Mouse (Mus musculus) CH12.LX (cell line): ENCODE measurements around the gene Scrn3. TPM values are rescaled to one million over a fixed set of nuclear protein-coding genes. Genes with fewer than 3 reads are reported as not detected.

ENCODE experiments used
- DNase-seq: peaks from one replicate; pipeline ENCODE4 v3.0.0-alpha.2; 2013; ENCODE audit errors: extremely low read depth
- H3K27ac ChIP-seq: 2 replicates; pipeline ENCODE4 v1.5.1; 2012; ENCODE audit warnings: low read depth, mild to moderate bottlenecking, control low read depth, moderate library complexity; ENCODE audit not compliant: insufficient read depth
- H3K27me3 ChIP-seq: replicated peaks from 2 replicates; pipeline ENCODE3; 2012; ENCODE audit warnings: inconsistent platforms
- H3K36me3 ChIP-seq, 2 experiments: replicated peaks in 1 of 2; 2 replicates each; pipeline versions ENCODE3 to v1.6.1; 2012; ENCODE audit warnings: inconsistent platforms in 1 of 2, low read length in 1 of 2, mild to moderate bottlenecking in 1 of 2, mixed read lengths in 1 of 2, moderate library complexity in 1 of 2; ENCODE audit not compliant: control insufficient read depth in 1 of 2, insufficient read depth in 1 of 2
- H3K4me1 ChIP-seq, 2 experiments: 2 replicates each; pipeline ENCODE4 v1.6.1; 2012; ENCODE audit warnings: inconsistent platforms in 1 of 2, moderate library complexity in 1 of 2; ENCODE audit not compliant: insufficient read depth in 2 of 2, control insufficient read depth in 1 of 2
- H3K4me2 ChIP-seq: 2 replicates; pipeline ENCODE4 v1.6.1; 2012; ENCODE audit warnings: low read depth, mild to moderate bottlenecking, control low read depth; ENCODE audit not compliant: poor library complexity, insufficient read depth, severe bottlenecking
- H3K4me3 ChIP-seq, 3 experiments: fragments of 150-350 bp in 1 of 3; sonication (generic) in 1 of 3; replicated peaks in 1 of 3; 2 replicates each; pipeline versions ENCODE3 to v1.5.1; 2011 to 2012; ENCODE audit warnings: low read depth in 2 of 3, low read length in 2 of 3, mild to moderate bottlenecking in 2 of 3, moderate library complexity in 2 of 3, control low read depth in 1 of 3, improper control_type of control experiment in 1 of 3, inconsistent platforms in 1 of 3, mixed read lengths in 1 of 3; ENCODE audit not compliant: poor library complexity in 1 of 3
- H3K79me2 ChIP-seq: replicated peaks from 2 replicates; pipeline ENCODE4 v1.6.1; 2012; ENCODE audit warnings: mild to moderate bottlenecking, moderate library complexity; ENCODE audit not compliant: control insufficient read depth, poor library complexity, insufficient read depth, severe bottlenecking; ENCODE audit errors: extremely low read depth
- H3K9ac ChIP-seq: 2 replicates; pipeline ENCODE4 v1.6.1; 2012; ENCODE audit warnings: low read depth, mild to moderate bottlenecking, control low read depth, moderate library complexity; ENCODE audit not compliant: insufficient read depth
- H3K9me3 ChIP-seq: replicated peaks from 2 replicates; pipeline ENCODE3; 2012; ENCODE audit warnings: low read length, inconsistent platforms, mixed read lengths
- BHLHE40 ChIP-seq: IDR thresholded peaks from 2 replicates; pipeline ENCODE4 v1.6.1; 2011; ENCODE audit warnings: mild to moderate bottlenecking, low read depth, low read length, improper control_type of control experiment
- CHD2 ChIP-seq: IDR thresholded peaks from 2 replicates; pipeline ENCODE4 v1.6.1; 2011; ENCODE audit warnings: low read length, improper control_type of control experiment
- ELF1 ChIP-seq: IDR thresholded peaks from 2 replicates; pipeline ENCODE4 v1.6.1; 2014; ENCODE audit warnings: low read depth, mild to moderate bottlenecking, inconsistent platforms, low read length, improper control_type of control experiment
- ETS1 ChIP-seq: conservative IDR thresholded peaks from 2 replicates; pipeline ENCODE4 v1.6.1; 2012; ENCODE audit warnings: low read depth, mild to moderate bottlenecking, inconsistent platforms, low read length, improper control_type of control experiment, moderate library complexity
- HCFC1 ChIP-seq: IDR thresholded peaks from 2 replicates; pipeline ENCODE4 v1.6.1; 2012; ENCODE audit warnings: low read depth, mild to moderate bottlenecking, inconsistent platforms, low read length, improper control_type of control experiment
- IRF4 ChIP-seq: IDR thresholded peaks from 2 replicates; pipeline ENCODE4 v1.6.1; 2014; ENCODE audit warnings: low read depth, mild to moderate bottlenecking, inconsistent platforms, low read length, improper control_type of control experiment
- KAT2A ChIP-seq: IDR thresholded peaks from 2 replicates; pipeline ENCODE4 v1.6.1; 2012; ENCODE audit warnings: low read length, improper control_type of control experiment, inconsistent platforms; ENCODE audit not compliant: insufficient replicate concordance
- MAFK ChIP-seq: IDR thresholded peaks from 2 replicates; pipeline ENCODE4 v1.6.1; 2011; ENCODE audit warnings: low read length, improper control_type of control experiment; ENCODE audit not compliant: insufficient replicate concordance
- MAZ ChIP-seq: IDR thresholded peaks from 2 replicates; pipeline ENCODE4 v1.6.1; 2012; ENCODE audit warnings: low read depth, mild to moderate bottlenecking, inconsistent platforms, low read length, improper control_type of control experiment, moderate library complexity
- MEF2A ChIP-seq: IDR thresholded peaks from 2 replicates; pipeline ENCODE4 v1.6.1; 2014; ENCODE audit warnings: low read depth, mild to moderate bottlenecking, inconsistent platforms, low read length, improper control_type of control experiment, borderline replicate concordance
- MXI1 ChIP-seq: IDR thresholded peaks from 2 replicates; pipeline ENCODE4 v1.6.1; 2011; ENCODE audit warnings: mild to moderate bottlenecking, low read depth, low read length, improper control_type of control experiment
- MYC ChIP-seq: IDR thresholded peaks from 2 replicates; pipeline ENCODE4 v1.6.1; 2011; ENCODE audit warnings: low read depth, mild to moderate bottlenecking, improper control_type of control experiment, low read length
- NELFE ChIP-seq: IDR thresholded peaks from 2 replicates; pipeline ENCODE4 v1.6.1; 2011; ENCODE audit warnings: low read depth, low read length, improper control_type of control experiment
- PAX5 ChIP-seq: IDR thresholded peaks from 2 replicates; pipeline ENCODE4 v1.6.1; 2012; ENCODE audit warnings: low read length, inconsistent platforms, mixed read lengths
- POLR2A ChIP-seq: IDR thresholded peaks from 2 replicates; pipeline ENCODE4 v1.6.1; 2011; ENCODE audit warnings: low read depth, mild to moderate bottlenecking, improper control_type of control experiment, low read length
- RAD21 ChIP-seq: IDR thresholded peaks from 2 replicates; pipeline ENCODE4 v1.6.1; 2011; ENCODE audit warnings: low read depth, mild to moderate bottlenecking, low read length, improper control_type of control experiment, moderate library complexity
- SIN3A ChIP-seq: IDR thresholded peaks from 2 replicates; pipeline ENCODE4 v1.6.1; 2012; ENCODE audit warnings: low read length, improper control_type of control experiment, inconsistent platforms
- USF1 ChIP-seq: IDR thresholded peaks from 2 replicates; pipeline ENCODE4 v1.6.1; 2014; ENCODE audit warnings: low read depth, mild to moderate bottlenecking, inconsistent platforms, low read length, improper control_type of control experiment
- USF2 ChIP-seq: conservative IDR thresholded peaks from 2 replicates; pipeline ENCODE4 v1.6.1; 2011; ENCODE audit warnings: low read depth, low read length, improper control_type of control experiment
- ZNF384 ChIP-seq: IDR thresholded peaks from 2 replicates; pipeline ENCODE4 v1.6.1; 2012; ENCODE audit warnings: low read depth, low read length, improper control_type of control experiment, inconsistent platforms
- dilution Hi-C: fragments of 300-500 bp; cut with MboI; formaldehyde crosslinking; loops from 2 replicates; pipeline ENCODE4 v1.14.3; 2020; ENCODE audit warnings: low sequenced_read_pairs; ENCODE audit not compliant: extremely low pct_unique_long_range_greater_than_20kb, extremely low pct_ligation_motif_present
- in situ Hi-C: fragments of 300-500 bp; cut with MboI; formaldehyde crosslinking; loops from 3 replicates; pipeline ENCODE4 v1.14.3; 2019; ENCODE audit warnings: low sequenced_read_pairs, low pct_ligation_motif_present, low pct_unique_long_range_greater_than_20kb, mixed read lengths
- polyA plus RNA-seq: library from polyadenylated mRNA; unstranded; fragments of >175 nt; gene quantifications from 2 replicates; pipeline ENCODE4 v1.2.1, GENCODE M21; 2012; ENCODE audit warnings: low read depth; ENCODE audit not compliant: insufficient read length
- total RNA-seq, 2 experiments: library from RNA; depleted of rRNA; stranded (reverse); fragments of 300-350 nt in 1 of 2; fragments of >200 nt in 1 of 2; gene quantifications; 2 replicates each; pipeline ENCODE4 v1.2.3; 2012 to 2014

The Scrn3 gene
- total and polyA plus RNA-seq, 3 experiments: 6.6 to 14.8 (median 11.1) TPM

- in situ Hi-C loops: loop anchor here (25.0 kb wide), 2 partner anchors 317 to 642 kb away; no protein-coding TSS in a partner anchor
- dilution Hi-C loops: no loop called here
These were observed 33.5 kb upstream of the Scrn3 start for GRCm38 (mm10) chr2:73278869-73279268.

GRCm38 (mm10) chr2:73279271-73280038 is 32.9 kb upstream of the Scrn3 start:
- no peak overlapping the region for H3K27ac ChIP-seq
- DNase-seq: no peak
- H3K9ac ChIP-seq: no peak overlapping the region
- peaks cover 21% of the 10 kb centered on the region for H3K27me3 ChIP-seq
- TF ChIP-seq POLR2A: no peak
- no peak for TF ChIP-seq ZNF384
- TF ChIP-seq ELF1: no peak
- TF ChIP-seq SIN3A: no peak
- TF ChIP-seq HCFC1: no peak
- no peak for TF ChIP-seq MAZ
- no peak for TF ChIP-seq MEF2A
- no peak for TF ChIP-seq MAFK
- no peak for TF ChIP-seq ETS1
- no peak for TF ChIP-seq NELFE
- no peak for TF ChIP-seq CHD2
- no peak for TF ChIP-seq PAX5
- TF ChIP-seq MYC: no peak
- no peak for TF ChIP-seq KAT2A
- no peak for TF ChIP-seq MXI1
- TF ChIP-seq BHLHE40: no peak
- TF ChIP-seq, all 38 proteins: peak for 0
- no peaks in the 10 kb centered on the region for H3K79me2 ChIP-seq
- H3K9me3 ChIP-seq: no peaks in the 10 kb centered on the region
- peak overlapping the region; percentile 56; the same call in 1 of the 2 replicates for H3K4me2 ChIP-seq
- in situ Hi-C loops: loop anchor here (10.0 to 25.0 kb wide), 5 partner anchors 115 to 765 kb away; no protein-coding TSS in a partner anchor
- dilution Hi-C loops: no loop called here
- H3K4me3 ChIP-seq: peak overlapping the region in 1 of 3 experiments; percentile 11
- H3K36me3 ChIP-seq: no peaks in the 10 kb centered on the region
- H3K4me1 ChIP-seq: peaks cover 0 to 5% of the 10 kb centered on the region in 2 experiments; a peak in 1 of 4 replicates

More at GRCm38 (mm10) chr2:73278869-73279268, 33.5 kb upstream of the Scrn3 start:
- Histone ChIP-seq H3K9ac (no peak overlapping the region), H3K79me2 (no peaks in the 10 kb centered on the region), H3K27me3 (peaks cover 25% of the 10 kb centered on the region), H3K4me2 (peak overlapping the region; percentile 56), H3K9me3 (peaks cover 1% of the 10 kb centered on the region), H3K36me3 (no peaks in the 10 kb centered on the region), H3K4me3 (peak overlapping the region in 2 of 3 experiments; percentile 11 to 15), H3K27ac (no peak overlapping the region), H3K4me1 (peaks cover 0 to 5% of the 10 kb centered on the region in 2 experiments; a peak in 1 of 4 replicates)
- no peak for DNase-seq
- TF ChIP-seq USF1: no peak
- no peak for TF ChIP-seq ZNF384
- TF ChIP-seq HCFC1: no peak
- no peak for TF ChIP-seq NELFE
- no peak for TF ChIP-seq USF2
- no peak for TF ChIP-seq IRF4
- TF ChIP-seq RAD21: no peak
